Mouse (Mus musculus) lung, adult 18-20 months (tissue): ENCODE results near the gene Atp1b2.
"Not testable (repeated sequence)": the region's sequence is repeated elsewhere in the genome, so short reads cannot be mapped to it uniquely, and the experiment has no call there.

ENCODE experiments used
- DNase-seq, 2 experiments: peaks; one replicate each; pipeline ENCODE4 v3.0.0; 2022; ENCODE audit warnings: mixed read lengths in 2 of 2

The Atp1b2 gene

GRCm38 (mm10) chr11:69605726-69606490, at the start of gene Atp1b2:
TSS of gene Atp1b2 (minus strand) at chr11:69605942.
- peak; percentile 32 to 40 for DNase-seq

- peak; percentile 26 to 52 for DNase-seq
Measured at GRCm38 (mm10) chr11:69654760-69655159, 49.0 kb upstream of the Atp1b2 start.

- DNase-seq, result no peak
Measured at GRCm38 (mm10) chr11:69653399-69653798, 47.7 kb upstream of the Atp1b2 start.

GRCm38 (mm10) chr11:69645860-69646259, 40.1 kb upstream of the Atp1b2 start:
- no peak for DNase-seq

GRCm38 (mm10) chr11:69635471-69635870, 29.7 kb upstream of the Atp1b2 start:
- no peak for DNase-seq

- peak; percentile 67 to 74 for DNase-seq
Measured at GRCm38 (mm10) chr11:69633128-69633866, 27.6 kb upstream of the Atp1b2 start.

- DNase-seq, result peak; percentile 100
Measured at GRCm38 (mm10) chr11:69632284-69633089, 26.7 kb upstream of the Atp1b2 start, which contains the start of gene Fxr2. TSS of gene Fxr2 (plus strand) at chr11:69632990.

- no peak for DNase-seq
Measured at GRCm38 (mm10) chr11:69629802-69630201, 24.1 kb upstream of the Atp1b2 start.

- DNase-seq, result peak; percentile 70 to 73
Measured at GRCm38 (mm10) chr11:69628286-69628685, 22.5 kb upstream of the Atp1b2 start.

- DNase-seq, result not testable (repeated sequence)
Measured at GRCm38 (mm10) chr11:69624339-69624738, 18.6 kb upstream of the Atp1b2 start.

- no peak for DNase-seq
Measured at GRCm38 (mm10) chr11:69623006-69623405, 17.3 kb upstream of the Atp1b2 start.

- no peak for DNase-seq
Measured at GRCm38 (mm10) chr11:69622406-69622805, 16.7 kb upstream of the Atp1b2 start.

- DNase-seq, result peak; percentile 28 to 29
Measured at GRCm38 (mm10) chr11:69621571-69622268, 16.0 kb upstream of the Atp1b2 start, which contains the start of gene Sat2. TSS of gene Sat2 (plus strand) at chr11:69622024.

GRCm38 (mm10) chr11:69620394-69621081, 14.8 kb upstream of the Atp1b2 start:
- DNase-seq, result no peak

GRCm38 (mm10) chr11:69617805-69618204, 12.1 kb upstream of the Atp1b2 start, which contains the start of gene Shbg:
TSS of gene Shbg (minus strand) at chr11:69617905.
- DNase-seq, result no peak

GRCm38 (mm10) chr11:69616781-69617180, 11.0 kb upstream of the Atp1b2 start:
- DNase-seq, result no peak

GRCm38 (mm10) chr11:69614257-69614588, 8.5 kb upstream of the Atp1b2 start:
- not testable (repeated sequence) for DNase-seq

GRCm38 (mm10) chr11:69613553-69614256, 8.0 kb upstream of the Atp1b2 start:
- DNase-seq, result peak; percentile 80 to 86

- DNase-seq, result no peak
Measured at GRCm38 (mm10) chr11:69610899-69611298, 5.2 kb upstream of the Atp1b2 start.

- DNase-seq, result no peak
Measured at GRCm38 (mm10) chr11:69609416-69609815, 3.7 kb upstream of the Atp1b2 start.

- no peak for DNase-seq
Measured at GRCm38 (mm10) chr11:69608525-69608924, 2.8 kb upstream of the Atp1b2 start.
